Mouse (Mus musculus): ENCODE results near the gene Ttc28.

Gene Ttc28

DNA sequence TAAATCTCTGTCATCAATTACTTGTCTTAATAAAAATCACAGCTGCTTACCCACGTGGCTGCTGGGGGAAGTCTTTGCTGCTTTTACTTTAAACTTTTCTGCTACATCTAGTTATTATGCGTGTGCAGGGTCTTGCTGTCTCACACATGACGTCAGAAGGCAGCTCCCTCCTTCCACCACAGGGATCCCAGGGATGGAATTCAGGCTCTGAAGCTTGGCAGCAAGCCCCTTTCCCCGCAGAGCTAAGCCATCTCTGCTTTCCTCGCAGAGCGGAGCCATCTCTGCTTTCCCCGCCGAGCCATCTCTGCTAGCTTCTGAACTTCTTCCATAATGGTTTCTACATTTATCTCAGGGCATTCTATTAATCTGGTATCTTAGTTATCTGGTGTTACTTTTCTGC is 128.3 kb downstream of the Ttc28 start:
- DNase-seq (ENCODE audit: low spot score): no peak

DNA sequence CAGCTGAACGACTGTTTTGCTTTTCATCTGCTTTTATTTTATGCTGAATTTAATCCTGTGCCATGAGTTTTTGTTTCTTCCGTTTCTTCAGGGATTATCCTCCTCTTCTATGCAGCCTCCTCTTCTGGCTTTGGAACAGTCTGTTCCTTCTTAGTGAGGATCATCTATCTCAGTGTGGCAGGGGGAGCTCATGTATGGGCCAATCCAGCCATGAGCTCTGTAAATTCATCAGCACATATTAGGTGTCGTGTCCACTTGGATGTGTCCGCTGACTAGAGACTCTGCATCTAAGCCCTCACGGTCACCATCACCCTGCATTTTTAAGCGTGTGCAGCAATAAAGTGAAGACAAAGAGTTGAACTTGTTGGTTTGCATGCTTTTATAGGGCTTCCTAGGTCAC is 128.8 kb downstream of the Ttc28 start:
- DNase-seq (ENCODE audit: low spot score): no peak

DNA sequence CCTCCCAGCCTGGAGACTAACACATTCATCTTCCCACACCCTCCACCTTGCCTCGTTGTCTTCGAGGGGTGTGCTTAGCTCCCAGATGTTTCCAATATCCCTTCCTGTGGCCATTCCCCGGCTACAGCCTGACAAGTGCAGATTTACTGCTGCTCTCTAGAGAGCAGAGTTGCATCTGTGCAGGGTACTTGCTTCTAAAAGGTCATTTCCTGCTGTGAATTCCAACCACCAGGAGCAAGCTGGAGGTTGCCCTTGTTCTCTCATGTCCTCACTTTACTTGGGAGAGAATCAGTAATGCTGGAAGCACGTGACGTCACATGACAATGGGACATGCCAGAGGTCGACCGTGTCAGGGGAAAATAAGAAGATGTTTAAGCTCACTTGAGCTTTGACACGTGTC is 131.7 kb downstream of the Ttc28 start:
- no peak for DNase-seq (ENCODE audit: low spot score)

DNA sequence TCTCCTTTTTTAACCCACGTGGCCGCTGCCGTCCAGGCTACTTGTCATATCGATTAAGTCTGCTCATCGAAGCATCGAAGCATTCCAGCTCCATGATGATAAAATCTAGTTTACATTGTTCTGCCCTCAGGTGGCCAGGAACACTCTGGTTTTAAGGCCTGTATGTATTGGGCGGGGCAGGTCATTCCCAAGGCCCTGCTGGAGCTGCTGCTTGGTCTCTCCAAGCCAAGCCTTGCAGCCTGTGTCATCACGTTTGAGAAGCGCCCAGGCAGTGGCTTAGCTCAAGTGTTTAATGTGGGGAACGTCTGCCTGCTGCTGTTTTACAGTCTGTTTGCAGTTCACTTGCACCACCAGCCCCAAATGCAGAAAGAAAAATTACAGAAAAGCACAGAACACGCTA is 132.5 kb downstream of the Ttc28 start:
- DNase-seq (ENCODE audit: low spot score): peak; percentile 37

DNA sequence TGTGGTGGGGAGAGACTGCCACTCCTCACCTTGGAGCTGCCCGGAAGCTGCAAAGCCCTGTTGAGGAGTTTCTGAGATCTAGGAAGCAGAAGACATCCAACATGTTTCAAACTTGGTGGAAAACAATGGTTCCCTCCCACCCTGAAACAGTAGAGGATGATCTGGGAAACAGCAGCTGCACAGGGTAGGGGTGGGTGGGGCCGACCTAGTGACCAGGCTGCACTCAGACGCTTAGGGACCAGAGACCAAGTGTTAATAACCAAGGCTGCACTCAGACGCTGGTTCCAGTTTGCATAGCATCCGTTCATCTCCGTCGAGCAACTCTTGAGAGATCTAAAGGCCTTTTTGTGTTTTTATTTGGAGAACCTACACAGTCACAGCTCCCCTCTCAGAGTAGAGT is 133.0 kb downstream of the Ttc28 start:
- no peak for DNase-seq (ENCODE audit: low spot score)

DNA sequence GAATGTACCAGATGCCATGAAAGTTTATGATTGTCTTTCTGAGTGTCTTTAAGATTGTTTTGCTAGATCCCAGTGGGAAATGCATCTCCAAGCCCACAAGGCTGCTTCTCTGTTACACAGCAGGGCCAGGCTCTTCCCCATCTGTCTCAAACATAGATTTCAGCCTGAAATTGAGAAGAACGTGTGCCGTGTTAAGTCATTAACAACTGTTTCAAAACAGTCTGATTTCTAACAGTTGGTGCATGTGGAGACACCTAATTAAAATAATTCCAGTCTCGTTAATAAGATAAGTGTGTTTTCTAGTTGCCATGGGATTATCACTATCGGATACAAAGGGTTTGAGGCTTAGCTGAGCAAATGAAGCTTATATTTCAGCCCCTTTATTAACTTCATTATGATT is 135.4 kb downstream of the Ttc28 start:
- DNase-seq (ENCODE audit: low spot score): no peak

DNA sequence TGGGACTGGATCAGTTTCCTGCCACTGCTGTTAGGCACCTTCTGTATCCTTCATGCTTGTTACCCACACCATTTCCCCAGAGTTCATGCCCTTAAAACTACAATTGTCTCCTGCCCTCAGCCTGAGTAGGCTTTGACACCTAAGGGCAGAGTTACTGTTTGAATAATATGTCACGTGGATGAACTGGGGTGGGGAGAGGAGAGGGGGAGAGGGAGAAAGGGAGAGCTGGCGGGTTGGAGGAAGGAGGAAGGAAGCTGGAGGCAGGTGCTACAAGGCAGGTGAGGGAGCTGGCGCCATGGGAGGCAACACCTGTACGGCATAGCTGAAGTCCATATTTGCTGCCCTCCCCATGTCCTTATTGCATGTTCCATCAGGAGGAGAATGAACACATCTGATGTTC is 137.7 kb downstream of the Ttc28 start:
- DNase-seq (ENCODE audit: low spot score): no peak

DNA sequence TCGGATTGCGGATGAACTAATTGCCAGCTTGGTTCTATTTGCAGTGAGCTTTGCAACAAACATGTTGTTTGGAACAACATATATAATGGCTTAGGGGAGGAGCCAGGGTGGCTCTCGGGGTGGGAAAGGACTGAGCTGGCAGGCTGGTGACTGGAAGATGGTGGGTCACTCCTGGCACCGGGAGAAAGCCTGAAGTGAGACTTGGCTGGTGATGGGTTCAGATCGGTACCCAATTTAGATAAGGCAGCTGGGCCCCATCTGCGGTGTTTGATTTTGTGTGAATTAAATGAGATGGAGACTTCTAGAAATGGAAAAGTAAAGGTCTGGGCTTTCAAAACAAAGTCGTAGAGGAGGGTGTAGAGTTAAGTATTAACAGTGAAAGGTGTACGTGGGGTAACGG is 142.7 kb downstream of the Ttc28 start:
- no peak for DNase-seq (ENCODE audit: low spot score)

DNA sequence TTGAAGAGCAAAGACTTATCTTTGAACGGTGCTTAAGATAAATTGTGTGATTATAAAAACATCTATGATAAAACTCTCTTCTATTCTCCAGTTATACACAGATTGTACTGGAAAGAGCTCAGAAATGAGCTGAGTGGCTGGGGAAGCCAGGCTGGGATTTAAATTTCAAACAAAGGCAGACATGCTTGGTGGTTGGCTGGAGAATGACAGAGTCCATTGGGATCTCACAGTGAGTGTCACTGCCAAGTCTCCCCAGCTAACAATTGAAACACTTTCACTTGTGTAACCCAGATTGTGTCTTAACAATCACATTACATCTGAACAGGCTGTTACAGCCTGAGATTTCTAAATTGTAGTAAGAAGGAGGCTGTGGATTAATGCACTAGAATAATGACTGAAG is 143.3 kb downstream of the Ttc28 start:
- DNase-seq (ENCODE audit: low spot score): no peak

DNA sequence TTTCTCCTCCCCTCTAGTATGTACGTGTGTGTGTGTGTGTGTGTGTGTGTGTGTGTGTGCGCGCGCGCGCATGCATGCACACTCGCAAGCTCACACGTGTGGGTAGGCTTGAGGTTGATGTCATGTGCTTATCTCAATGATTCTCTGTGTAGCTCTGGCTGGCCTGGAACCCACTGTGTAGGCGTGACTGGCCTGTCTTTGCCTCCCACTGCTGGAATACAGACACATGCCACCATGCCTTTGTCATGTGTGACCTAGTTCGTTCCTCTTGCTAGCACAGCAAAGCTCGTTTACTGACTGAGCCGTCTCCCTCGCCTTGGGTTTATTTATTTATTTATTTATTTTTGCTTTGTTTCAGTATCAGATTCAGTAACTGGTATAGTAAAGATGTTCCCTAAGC is 145.0 kb downstream of the Ttc28 start:
- no peak for DNase-seq (ENCODE audit: low spot score)

DNA sequence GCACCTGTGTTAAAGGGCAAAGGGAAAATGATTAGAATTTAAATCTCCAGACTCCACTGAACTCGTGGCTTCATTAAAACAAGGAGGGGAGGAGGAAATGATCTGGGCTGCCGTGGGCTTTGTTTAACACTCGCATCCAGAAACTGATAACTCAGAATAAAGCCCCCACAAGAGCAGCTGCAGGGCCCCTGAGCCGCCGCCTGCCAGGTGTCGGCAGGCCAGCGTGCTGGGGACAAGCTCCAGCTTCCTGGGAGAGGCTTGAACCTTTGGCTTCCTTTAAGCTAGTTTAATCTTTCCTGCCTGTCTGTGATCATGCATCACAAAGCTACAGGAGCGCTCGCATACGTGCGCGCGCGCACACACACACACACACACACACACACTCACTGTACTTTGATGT is 145.9 kb downstream of the Ttc28 start:
- no peak for DNase-seq (ENCODE audit: low spot score)

DNA sequence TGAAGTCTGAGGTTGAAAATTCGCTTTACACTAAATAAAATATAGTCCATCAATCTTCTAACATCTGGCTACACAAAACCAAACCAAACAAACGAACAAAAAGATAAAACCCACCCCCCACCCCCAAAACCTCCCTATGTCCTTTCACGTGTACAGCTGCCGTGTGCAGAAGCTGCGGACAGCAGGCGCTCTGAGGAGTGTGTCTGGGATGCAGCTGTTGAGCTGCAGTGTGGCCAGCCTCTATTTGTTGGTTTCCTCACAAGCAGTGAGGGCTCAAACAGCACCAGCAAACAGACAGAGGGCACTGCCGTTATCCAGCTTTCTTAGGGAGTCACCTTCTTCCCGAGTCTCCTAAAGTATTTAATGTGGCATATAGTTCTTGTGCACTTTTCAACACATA is 146.6 kb downstream of the Ttc28 start:
- DNase-seq (ENCODE audit: low spot score): no peak

DNA sequence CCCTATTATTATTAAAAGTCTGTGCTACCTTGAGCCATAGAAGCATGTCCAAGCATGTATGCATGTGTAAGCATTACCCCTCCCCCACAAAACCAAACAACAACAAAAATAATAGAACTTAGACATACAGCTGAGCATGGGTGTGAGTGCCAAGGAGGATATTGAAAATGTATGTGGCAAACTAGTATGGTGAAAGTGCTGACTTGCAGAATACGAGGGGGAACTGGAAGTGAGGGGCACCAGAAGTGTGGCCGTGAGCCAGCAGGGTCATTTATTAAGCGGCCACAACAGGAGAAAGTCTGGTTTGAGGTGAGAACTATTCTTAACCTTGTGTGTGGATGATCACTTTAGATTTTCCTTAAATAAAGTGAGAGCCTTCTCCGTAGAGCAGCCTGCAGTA is 148.7 kb downstream of the Ttc28 start:
- DNase-seq (ENCODE audit: low spot score): no peak

DNA sequence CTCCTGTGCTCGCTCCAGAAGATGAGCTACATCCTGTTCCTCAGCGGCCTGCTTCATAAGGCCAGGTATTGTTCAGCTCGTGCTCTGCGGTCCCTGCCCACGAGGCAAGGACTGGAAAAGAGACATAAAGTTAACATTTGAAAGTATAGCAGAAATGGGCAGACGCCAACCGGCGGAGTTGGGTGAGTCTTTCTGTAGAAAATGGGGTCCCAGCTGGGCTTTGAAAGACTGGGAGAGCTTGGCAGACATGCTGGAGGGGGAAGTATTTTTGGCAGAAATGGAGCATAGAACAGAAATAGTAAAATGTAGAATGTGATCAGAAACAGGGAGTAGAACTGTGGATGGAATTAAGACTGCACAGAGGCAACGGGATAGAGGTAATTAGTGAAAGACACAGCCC is 149.3 kb downstream of the Ttc28 start:
- DNase-seq (ENCODE audit: low spot score): no peak

DNA sequence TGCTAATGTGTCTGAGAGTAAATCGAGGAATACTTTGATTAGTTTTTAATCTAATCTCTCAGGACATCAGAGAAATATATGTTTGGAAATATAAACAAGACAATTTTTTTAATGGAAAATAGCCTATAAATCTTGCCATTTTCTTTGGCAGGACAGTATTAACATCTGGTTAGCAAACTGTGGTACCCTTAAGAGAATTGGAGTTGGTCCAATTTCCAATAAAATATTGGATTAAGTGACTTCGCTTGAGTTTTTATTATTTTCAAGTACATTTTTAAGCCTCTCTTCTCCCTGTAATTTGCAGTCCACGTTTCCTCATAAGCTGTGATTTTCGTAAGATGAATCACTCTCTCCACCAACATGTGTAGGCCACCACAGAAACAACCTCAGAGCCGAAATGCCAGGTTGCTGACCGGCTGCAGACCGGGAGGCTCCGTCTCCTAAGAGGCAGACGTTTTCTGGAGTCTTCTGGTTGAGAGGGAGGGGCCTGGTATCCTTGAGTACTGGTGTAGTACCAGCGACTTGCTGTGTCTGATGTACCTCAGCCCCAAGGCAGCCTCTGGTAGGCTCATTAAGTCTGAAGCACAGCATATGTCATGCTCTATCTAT is 153.2 kb downstream of the Ttc28 start:
- no peak for DNase-seq (ENCODE audit: low spot score)

DNA sequence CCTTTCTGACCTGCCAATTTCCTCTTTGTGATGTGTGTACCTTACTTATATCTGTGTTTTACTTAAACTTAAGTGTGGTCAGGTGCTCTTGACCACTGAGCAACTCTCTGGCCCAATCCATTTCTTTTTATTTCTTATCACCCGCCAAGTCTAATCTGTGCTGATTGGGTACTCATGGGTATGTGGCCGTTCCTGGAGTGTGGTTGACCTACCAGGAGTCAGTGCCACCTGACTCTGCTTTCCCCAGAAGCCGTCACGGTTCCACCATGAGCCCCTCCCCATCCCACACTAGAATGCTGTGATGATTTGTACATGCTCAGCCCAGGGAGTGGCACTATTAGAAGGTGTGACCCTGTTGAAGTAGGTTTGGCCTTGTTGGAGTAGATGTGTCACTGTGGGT is 153.9 kb downstream of the Ttc28 start:
- no peak for DNase-seq (ENCODE audit: low spot score)

DNA sequence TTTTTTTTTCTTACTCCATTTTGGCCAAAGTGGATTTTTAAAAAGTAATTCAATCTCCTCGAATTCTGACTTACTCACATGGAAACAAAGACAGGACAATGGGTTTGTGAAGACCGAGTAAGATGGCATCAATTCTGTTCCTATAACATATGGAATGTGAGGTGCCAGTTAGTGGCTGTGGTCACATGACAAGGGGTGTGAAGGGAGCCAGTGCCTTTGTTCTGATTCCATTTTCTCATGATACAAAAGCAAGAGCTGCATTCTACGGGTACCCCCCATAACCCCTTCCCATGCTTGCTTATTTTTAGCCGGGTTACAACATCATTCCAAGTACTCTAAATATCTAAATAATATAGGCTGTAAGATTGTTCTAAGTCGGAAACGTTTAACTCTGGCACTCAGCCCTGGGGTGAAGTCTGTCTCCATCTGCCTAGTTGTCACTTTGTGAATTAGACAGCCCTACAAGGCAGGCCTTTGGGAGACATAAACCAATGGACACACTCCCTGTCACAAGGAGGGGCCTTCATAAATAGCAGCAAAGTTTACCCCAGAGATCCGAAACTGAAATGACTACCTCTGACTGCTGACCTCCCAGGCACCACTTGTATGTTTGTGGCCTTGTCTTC is 157.6 kb downstream of the Ttc28 start:
- DNase-seq (ENCODE audit: low spot score): no peak

DNA sequence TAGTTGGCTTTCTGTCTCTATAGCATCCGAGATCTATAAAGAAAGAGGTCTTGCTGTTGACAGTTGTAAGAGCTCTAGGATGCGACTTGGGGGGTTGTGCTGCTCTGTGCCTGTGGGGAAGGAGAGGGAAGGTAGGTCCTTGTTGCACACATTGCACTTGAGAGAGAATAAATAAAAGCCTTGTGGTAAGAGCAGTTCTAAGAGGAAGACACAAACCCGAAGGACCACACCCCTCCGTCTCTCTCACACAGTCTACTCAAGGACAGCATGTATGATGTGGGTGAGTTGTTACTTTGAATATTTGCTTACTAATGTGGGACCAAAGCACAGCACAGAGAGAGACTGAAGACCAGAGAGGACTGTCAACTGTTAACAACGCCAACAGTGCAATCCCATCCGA is 160.2 kb downstream of the Ttc28 start:
- DNase-seq (ENCODE audit: low spot score): no peak

DNA sequence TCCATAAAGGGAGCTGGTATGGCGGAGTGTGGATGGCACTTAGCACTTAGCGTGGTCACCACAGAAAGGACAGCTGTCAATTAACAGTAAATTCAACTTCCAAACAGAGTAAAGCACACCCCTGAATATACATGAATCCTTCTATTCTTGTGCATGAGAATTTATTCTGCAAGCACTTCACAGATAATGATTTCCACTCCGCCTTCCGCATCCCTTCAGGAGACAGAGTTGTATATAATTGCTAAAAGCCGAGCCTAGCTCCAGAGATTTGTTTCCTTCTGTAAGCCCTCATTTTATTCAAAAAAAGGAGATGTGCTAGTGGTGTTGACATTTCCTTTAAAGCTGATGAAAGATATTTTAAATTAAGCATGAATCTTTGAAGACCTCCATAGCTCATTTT is 162.3 kb downstream of the Ttc28 start:
- no peak for DNase-seq (ENCODE audit: low spot score)

DNA sequence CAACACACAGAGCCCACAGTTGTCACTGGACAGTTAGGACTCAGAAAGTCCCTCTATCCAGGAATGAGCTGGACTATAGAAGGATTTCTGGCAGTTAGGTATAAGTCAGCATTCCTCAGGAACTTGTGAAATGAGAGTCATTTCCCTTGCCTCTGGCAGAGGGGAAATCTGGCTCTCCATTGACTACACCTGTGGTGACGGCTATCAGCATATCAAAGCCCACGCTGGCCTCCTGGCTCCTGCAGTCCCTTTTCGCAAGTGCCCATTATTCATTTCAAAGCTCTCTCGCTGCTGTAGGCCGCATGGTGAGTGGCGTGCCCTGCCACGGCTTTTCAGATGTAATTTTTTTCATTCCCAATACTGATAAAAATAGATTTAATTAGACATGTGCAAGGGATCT is 164.6 kb downstream of the Ttc28 start:
- no peak for DNase-seq (ENCODE audit: low spot score)

DNA sequence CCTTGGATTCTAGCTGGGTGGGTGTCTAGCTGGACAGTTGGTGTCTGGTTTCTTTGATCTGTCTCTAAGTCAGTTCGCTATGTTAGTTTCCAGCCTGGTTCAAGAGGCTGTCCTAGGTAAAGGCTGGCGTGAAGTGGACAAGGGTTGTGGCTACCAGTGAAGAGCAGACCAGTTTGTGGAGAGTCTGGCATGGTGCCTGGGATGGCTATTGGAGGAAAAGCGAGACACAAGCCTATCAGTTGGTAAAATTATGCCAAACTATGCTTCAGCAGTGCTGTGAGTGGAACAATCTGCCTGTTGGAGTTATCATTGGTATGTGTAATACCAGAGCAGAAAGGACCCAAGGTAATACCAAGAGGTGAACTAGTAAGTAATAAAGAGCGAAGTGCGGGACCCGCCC is 166.8 kb downstream of the Ttc28 start:
- no peak for DNase-seq (ENCODE audit: low spot score)

DNA sequence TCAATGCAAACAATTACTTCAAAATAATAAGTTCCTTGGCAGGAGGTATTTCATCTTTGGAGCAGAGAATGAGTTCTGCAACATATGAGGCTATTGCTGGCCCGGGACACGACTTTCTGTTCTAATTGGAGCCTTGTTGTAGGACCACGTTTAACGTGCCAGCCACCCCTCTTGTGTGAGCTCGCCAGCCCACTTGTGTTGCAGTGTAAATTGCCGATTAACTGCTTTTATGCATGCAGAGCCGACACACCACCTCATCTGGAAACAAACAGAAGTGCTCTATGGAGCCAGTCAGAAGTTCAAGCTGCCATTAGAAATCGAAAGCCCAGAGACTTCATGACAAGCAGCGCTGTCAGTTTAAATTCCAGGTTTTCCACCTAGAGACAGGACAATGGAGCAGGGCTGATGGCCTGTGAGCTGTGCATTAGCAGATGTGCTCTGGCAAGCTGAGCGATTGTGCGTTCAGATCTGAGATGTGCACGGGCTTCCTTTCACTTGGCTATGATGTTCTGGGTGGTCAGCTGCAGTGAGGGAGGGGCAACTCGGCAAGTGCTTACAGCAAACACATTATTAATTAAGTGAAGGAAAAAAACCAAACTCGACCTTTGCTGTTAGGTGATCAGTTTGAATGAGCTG is 167.4 kb downstream of the Ttc28 start:
- DNase-seq (ENCODE audit: low spot score): no peak

DNA sequence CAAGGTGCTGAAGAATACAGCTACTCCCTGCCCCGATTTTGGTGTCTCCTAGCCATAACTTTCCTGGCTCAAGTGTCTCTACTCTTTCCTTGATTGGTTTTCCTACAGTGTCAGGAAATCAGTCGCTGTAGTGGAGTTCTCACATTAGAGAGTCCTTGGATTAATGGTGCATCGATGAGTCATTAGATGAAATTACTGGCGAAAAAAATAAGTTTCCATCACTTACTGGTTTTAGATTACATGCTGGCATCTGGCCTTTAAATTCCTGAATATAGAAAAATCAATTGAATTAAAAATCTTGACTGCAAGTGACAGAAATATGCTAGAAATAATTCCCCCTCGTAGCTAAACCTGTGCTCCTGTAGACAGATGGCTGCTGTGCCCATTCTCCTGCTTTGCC is 168.4 kb downstream of the Ttc28 start:
- DNase-seq (ENCODE audit: low spot score): no peak

DNA sequence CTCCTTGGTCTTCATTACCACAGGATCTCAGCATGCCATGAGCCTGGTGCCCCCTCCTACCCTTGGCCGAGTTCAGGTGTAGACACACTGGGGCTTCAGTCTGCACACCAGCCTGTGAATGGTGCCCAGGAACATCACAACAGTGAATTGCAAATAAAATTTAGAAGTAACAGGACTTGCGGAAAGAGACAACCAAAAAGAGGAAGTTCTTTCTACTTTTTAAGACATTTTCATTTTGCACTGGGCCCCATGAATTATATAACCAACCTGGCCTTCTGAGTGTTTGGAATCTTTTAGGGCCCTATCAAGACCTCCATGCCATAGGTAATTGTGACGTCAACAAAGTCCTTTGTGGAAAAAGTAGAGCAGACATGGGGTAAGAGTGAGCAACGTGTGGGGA is 170.0 kb downstream of the Ttc28 start:
- DNase-seq (ENCODE audit: low spot score): no peak
